Mouse (Mus musculus): ENCODE measurements around the gene Clcn1. TPM values are rescaled to one million over a fixed set of nuclear protein-coding genes. Genes with fewer than 3 reads are reported as not detected.

The Clcn1 gene
- polyA plus RNA-seq, 1 experiment from 2014 or later: 0.14 TPM

DNA sequence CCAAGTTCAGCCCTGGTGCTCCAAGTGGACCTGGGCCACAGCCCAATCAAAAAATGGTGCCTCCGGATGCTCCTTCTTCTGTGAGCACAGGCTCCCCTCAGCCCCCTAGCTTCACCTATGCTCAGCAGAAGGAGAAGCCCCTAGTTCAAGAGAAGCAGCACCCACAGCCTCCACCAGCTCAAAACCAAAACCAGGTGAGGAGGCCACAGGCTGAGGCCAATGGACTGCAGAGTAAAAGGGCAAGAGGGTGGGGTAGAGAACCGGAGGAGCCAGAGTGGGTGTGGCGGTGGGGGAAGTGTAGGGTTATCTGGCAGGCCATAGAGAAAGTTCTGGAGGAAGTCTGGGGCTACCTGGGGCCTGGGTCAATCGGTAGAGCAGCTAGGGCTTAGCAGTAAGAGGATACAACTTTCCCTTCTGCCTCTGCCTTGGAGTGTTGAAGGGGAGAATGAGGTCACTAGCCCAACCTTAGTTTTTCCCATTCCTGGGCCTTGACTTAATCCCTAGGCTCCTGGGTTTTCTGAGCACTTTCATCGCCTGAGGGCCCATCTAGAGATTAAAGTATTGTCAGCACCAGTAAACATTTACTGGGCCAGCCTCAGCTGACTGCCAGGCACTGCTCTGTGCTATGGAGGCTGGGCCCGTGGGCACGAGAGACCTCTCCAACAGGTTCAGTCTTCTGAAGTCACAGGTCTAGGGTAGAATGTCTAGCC is 65.4 kb downstream of the Clcn1 start:
- Histone ChIP-seq H3K9ac (ENCODE audit: low read depth, low read length) (no peak overlapping the region), H3K27me3 (ENCODE audit: control insufficient read depth, insufficient read depth, low read depth, low read length) (no peaks in the 10 kb centered on the region; the same call in 1 of the 2 replicates)
- WGBS (ENCODE audit: insufficient replicate concordance): 27% methylated on average over 7 of the region's 7 CpGs

GRCm38 (mm10) chr6:42352486-42352846 is 66.0 kb downstream of the Clcn1 start:
- no peak for ATAC-seq (ENCODE audit: low read depth)
- Histone ChIP-seq H3K27ac (ENCODE audit: low read length) (peak overlapping the region; percentile 60), H3K9me3 (replicated peaks; ENCODE audit: control insufficient read depth, low read length) (no peaks in the 10 kb centered on the region), H3K36me3 (ENCODE audit: control insufficient read depth, insufficient read depth) (peaks cover 10% of the 10 kb centered on the region), H3K4me1 (ENCODE audit: control insufficient read depth, low read depth, low read length) (peaks cover 26% of the 10 kb centered on the region), H3K9ac (ENCODE audit: low read depth, low read length) (no peak overlapping the region), H3K4me3 (ENCODE audit: low read depth, low read length) (peak overlapping the region; percentile 72), H3K27me3 (ENCODE audit: control insufficient read depth, insufficient read depth, low read depth, low read length) (no peaks in the 10 kb centered on the region; the same call in 1 of the 2 replicates), H3K4me2 (ENCODE audit: low read depth, low read length) (peak overlapping the region; percentile 66)
- 23% methylated on average over 1 of the region's 1 CpGs for WGBS (ENCODE audit: insufficient replicate concordance)

More for the DNA sequence above, 65.4 kb downstream of the Clcn1 start:
- Histone ChIP-seq H3K36me3 (ENCODE audit: control insufficient read depth, insufficient read depth) (peaks cover 8% of the 10 kb centered on the region), H3K4me2 (ENCODE audit: low read depth, low read length) (peak overlapping the region; percentile 66), H3K4me1 (ENCODE audit: control insufficient read depth, low read depth, low read length) (peaks cover 26% of the 10 kb centered on the region), H3K4me3 (ENCODE audit: low read depth, low read length) (peak overlapping the region; percentile 72), H3K27ac (ENCODE audit: low read length) (peak overlapping the region; percentile 60; the same call in 1 of the 2 replicates), H3K9me3 (replicated peaks; ENCODE audit: control insufficient read depth, low read length) (no peaks in the 10 kb centered on the region)
- ATAC-seq (ENCODE audit: low read depth): no peak

- no peak overlapping the region for H3K9ac ChIP-seq (ENCODE audit: low read depth, low read length)
- H3K36me3 ChIP-seq (ENCODE audit: control insufficient read depth, insufficient read depth): peaks cover 15% of the 10 kb centered on the region
- peak overlapping the region; percentile 60 for H3K27ac ChIP-seq (ENCODE audit: low read length)
- H3K4me1 ChIP-seq (ENCODE audit: control insufficient read depth, low read depth, low read length): peaks cover 26% of the 10 kb centered on the region
- H3K27me3 ChIP-seq (ENCODE audit: control insufficient read depth, insufficient read depth, low read depth, low read length): no peaks in the 10 kb centered on the region; the same call in 1 of the 2 replicates
- H3K9me3 ChIP-seq (replicated peaks; ENCODE audit: control insufficient read depth, low read length): no peaks in the 10 kb centered on the region
- WGBS (ENCODE audit: insufficient replicate concordance): 11% methylated on average over 8 of the region's 8 CpGs
- peak overlapping the region; percentile 9; the same call in 1 of the 2 replicates for H3K4me3 ChIP-seq (ENCODE audit: low read depth, low read length)
- no peak for ATAC-seq (ENCODE audit: low read depth)
- H3K4me2 ChIP-seq (ENCODE audit: low read depth, low read length): peak overlapping the region; percentile 36
Measured at GRCm38 (mm10) chr6:42353180-42353579, 66.7 kb downstream of the Clcn1 start.

DNA sequence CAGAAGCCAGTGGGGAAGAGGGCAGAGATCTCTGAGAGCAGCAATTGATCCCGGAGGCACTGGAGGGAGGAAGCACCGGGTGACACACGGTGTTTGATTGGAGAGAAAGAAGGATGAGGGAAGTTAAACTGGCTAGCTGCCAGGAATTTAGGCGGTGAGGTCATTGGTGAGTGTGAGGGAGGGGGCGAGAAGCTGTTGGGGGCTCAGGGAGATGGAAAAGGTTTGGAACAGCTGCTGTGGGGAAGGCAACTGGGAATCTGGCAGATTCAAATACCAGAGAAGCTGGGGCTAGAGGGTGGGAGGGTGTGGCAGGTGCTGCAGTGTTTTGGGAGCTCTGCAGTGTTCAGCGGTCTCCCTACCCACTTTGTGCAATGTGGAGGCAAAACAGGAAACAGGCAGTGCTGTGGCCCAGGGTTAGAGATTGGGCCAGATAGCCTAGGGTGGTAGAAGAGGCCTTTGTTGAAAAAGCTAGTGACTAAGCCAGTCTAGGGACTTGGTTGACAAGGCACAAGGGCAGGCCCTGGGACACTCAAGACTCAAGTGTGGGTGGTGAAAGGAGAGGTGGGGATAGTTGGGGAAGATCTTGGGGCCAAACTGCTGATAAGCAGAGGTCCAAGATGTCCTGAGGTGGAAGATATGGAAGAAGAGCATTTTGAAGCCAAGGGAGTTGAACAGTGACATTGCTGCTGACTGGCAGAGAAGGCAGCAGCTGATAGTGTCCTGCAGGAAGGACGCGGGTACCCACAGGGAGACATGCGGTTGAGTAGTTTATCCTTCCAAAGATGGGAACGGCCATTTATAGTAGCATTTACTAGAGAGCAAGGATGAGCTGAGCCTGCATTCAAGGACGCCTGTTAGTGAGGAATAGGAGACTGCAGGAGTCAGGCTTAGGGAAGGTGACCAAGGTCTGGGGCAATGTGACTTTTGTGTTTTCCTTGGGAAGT is 67.9 kb downstream of the Clcn1 start:
- Histone ChIP-seq H3K9ac (ENCODE audit: low read depth, low read length) (no peak overlapping the region), H3K4me3 (ENCODE audit: low read depth, low read length) (0 out of 2 replicates have a peak overlapping the region, but pooled peaks have one; percentile 17)

DNA sequence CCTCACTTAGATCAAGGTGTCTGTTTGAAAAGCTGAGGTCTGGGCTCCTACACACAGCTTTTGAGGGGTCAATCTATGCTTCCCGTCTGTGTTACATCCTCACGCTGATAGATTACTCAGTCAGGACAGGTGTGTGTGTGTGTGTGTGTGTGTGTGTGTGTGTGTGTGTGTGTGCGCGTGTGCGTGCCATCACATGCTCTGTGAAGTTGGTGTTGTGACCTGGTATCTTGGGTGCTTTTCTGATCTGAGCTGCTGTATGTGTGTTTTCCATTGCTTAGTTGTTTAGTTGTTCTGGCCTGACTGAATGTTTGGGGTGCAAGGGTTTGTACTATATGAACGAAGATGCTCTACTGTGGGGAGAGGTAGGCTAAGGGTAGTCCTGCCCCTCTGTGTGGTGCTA is 68.9 kb downstream of the Clcn1 start:
- H3K27ac ChIP-seq (ENCODE audit: low read length): no peak overlapping the region
- H3K9ac ChIP-seq (ENCODE audit: low read depth, low read length): no peak overlapping the region
- no peak overlapping the region for H3K4me2 ChIP-seq (ENCODE audit: low read depth, low read length)
- peaks cover 19% of the 10 kb centered on the region for H3K36me3 ChIP-seq (ENCODE audit: control insufficient read depth, insufficient read depth)
- H3K4me1 ChIP-seq (ENCODE audit: control insufficient read depth, low read depth, low read length): peaks cover 26% of the 10 kb centered on the region
- H3K4me3 ChIP-seq (ENCODE audit: low read depth, low read length): no peak overlapping the region
- no peaks in the 10 kb centered on the region for H3K27me3 ChIP-seq (ENCODE audit: control insufficient read depth, insufficient read depth, low read depth, low read length)
- 69% methylated on average over 6 of the region's 6 CpGs for WGBS (ENCODE audit: insufficient replicate concordance)
- no peak for ATAC-seq (ENCODE audit: low read depth)
- no peaks in the 10 kb centered on the region for H3K9me3 ChIP-seq (replicated peaks; ENCODE audit: control insufficient read depth, low read length)

More for the DNA sequence above, 67.9 kb downstream of the Clcn1 start:
- peaks cover 26% of the 10 kb centered on the region for H3K4me1 ChIP-seq (ENCODE audit: control insufficient read depth, low read depth, low read length)
- peak overlapping the region; percentile 34 for H3K4me2 ChIP-seq (ENCODE audit: low read depth, low read length)
- WGBS (ENCODE audit: insufficient replicate concordance): 17% methylated on average over 11 of the region's 11 CpGs
- ATAC-seq (ENCODE audit: low read depth): no peak
- H3K27ac ChIP-seq (ENCODE audit: low read length): peak overlapping the region; percentile 64; the same call in 1 of the 2 replicates
- H3K9me3 ChIP-seq (replicated peaks; ENCODE audit: control insufficient read depth, low read length): no peaks in the 10 kb centered on the region
- H3K27me3 ChIP-seq (ENCODE audit: control insufficient read depth, insufficient read depth, low read depth, low read length): no peaks in the 10 kb centered on the region; the same call in 1 of the 2 replicates
- H3K36me3 ChIP-seq (ENCODE audit: control insufficient read depth, insufficient read depth): peaks cover 19% of the 10 kb centered on the region

DNA sequence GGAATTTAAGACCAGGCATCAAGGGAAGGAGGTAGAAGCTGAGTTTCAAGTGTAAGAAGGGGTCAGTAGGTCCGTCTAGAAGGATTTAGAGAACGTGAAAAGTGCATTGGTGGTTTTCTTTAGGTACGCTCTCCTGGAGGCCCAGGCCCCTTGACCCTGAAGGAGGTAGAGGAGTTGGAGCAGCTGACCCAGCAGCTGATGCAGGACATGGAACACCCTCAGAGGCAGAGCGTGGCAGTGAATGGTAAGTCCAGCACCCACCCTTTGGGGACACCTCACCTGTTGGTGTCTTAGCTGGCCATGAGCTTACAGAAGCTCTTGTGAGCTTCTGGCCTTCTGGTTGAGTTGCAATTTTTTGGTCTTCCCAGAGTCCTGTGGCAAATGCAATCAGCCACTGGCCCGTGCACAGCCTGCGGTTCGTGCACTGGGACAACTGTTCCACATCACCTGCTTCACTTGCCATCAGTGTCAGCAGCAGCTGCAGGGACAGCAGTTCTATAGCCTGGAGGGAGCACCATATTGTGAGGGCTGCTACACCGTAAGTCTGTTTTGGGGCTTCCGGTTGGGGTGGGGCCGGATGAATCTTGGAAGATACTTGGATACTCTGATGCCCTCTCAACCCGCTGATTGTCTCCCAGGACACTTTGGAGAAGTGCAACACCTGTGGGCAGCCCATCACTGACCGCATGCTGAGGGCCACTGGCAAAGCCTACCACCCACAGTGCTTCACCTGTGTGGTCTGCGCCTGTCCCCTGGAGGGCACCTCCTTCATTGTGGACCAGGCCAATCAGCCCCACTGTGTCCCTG is 69.5 kb downstream of the Clcn1 start:
- H3K27me3 ChIP-seq (ENCODE audit: control insufficient read depth, insufficient read depth, low read depth, low read length): no peaks in the 10 kb centered on the region
- ATAC-seq (ENCODE audit: low read depth): no peak
- no peak overlapping the region for H3K27ac ChIP-seq (ENCODE audit: low read length)
- H3K4me1 ChIP-seq (ENCODE audit: control insufficient read depth, low read depth, low read length): peaks cover 24% of the 10 kb centered on the region
- 72% methylated on average over 13 of the region's 13 CpGs for whole genome bisulfite sequencing (ENCODE audit: insufficient replicate concordance)
- peaks cover 19% of the 10 kb centered on the region for H3K36me3 ChIP-seq (ENCODE audit: control insufficient read depth, insufficient read depth)
- H3K4me2 ChIP-seq (ENCODE audit: low read depth, low read length): no peak overlapping the region
- no peaks in the 10 kb centered on the region for H3K9me3 ChIP-seq (replicated peaks; ENCODE audit: control insufficient read depth, low read length)
- no peak overlapping the region for H3K4me3 ChIP-seq (ENCODE audit: low read depth, low read length)
- no peak overlapping the region for H3K9ac ChIP-seq (ENCODE audit: low read depth, low read length)

GRCm38 (mm10) chr6:42356913-42357312 is 70.4 kb downstream of the Clcn1 start:
- 69% methylated on average over 5 of the region's 5 CpGs for WGBS (ENCODE audit: insufficient replicate concordance)
- H3K36me3 ChIP-seq (ENCODE audit: control insufficient read depth, insufficient read depth): peaks cover 19% of the 10 kb centered on the region

DNA sequence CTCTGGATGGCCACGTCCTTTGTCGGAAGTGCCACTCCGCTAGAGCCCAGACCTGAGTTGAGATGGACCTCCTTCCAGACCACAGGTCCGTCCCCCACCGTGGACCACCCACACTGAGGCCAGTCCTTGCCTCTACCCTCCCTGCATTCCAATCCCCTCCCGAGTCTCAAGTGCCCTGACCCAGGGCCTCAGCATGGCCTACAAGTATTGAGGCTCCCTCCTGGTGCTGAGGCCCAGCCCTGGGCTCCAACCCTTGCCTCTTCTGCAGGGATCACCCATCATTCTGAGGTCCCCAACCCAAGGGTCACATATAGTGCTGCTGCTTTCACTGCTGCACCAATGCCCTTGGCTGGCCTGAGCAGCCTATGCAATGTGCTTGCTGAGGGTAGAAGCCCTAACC is 71.4 kb downstream of the Clcn1 start:
- ATAC-seq (ENCODE audit: low read depth): no peak
- Histone ChIP-seq H3K9ac (ENCODE audit: low read depth, low read length) (no peak overlapping the region), H3K27ac (ENCODE audit: low read length) (no peak overlapping the region), H3K36me3 (ENCODE audit: control insufficient read depth, insufficient read depth) (peaks cover 19% of the 10 kb centered on the region), H3K4me1 (ENCODE audit: control insufficient read depth, low read depth, low read length) (peaks cover 11% of the 10 kb centered on the region), H3K4me2 (ENCODE audit: low read depth, low read length) (no peak overlapping the region), H3K4me3 (ENCODE audit: low read depth, low read length) (no peak overlapping the region), H3K9me3 (replicated peaks; ENCODE audit: control insufficient read depth, low read length) (no peaks in the 10 kb centered on the region), H3K27me3 (ENCODE audit: control insufficient read depth, insufficient read depth, low read depth, low read length) (no peaks in the 10 kb centered on the region)
- 71% methylated on average over 6 of the region's 6 CpGs for WGBS (ENCODE audit: insufficient replicate concordance)

More at GRCm38 (mm10) chr6:42356913-42357312, 70.4 kb downstream of the Clcn1 start:
- no peaks in the 10 kb centered on the region for H3K27me3 ChIP-seq (ENCODE audit: control insufficient read depth, insufficient read depth, low read depth, low read length)
- H3K27ac ChIP-seq (ENCODE audit: low read length): no peak overlapping the region
- no peak for ATAC-seq (ENCODE audit: low read depth)
- no peak overlapping the region for H3K4me3 ChIP-seq (ENCODE audit: low read depth, low read length)
- no peak overlapping the region for H3K9ac ChIP-seq (ENCODE audit: low read depth, low read length)
- peaks cover 15% of the 10 kb centered on the region for H3K4me1 ChIP-seq (ENCODE audit: control insufficient read depth, low read depth, low read length)
- H3K9me3 ChIP-seq (replicated peaks; ENCODE audit: control insufficient read depth, low read length): no peaks in the 10 kb centered on the region
- no peak overlapping the region for H3K4me2 ChIP-seq (ENCODE audit: low read depth, low read length)
